Comparison of ENCODE assay signal across 25 mouse cellular contexts in genomic region chr11:8607123-8607522, GRCm38 (mm10). TPM values are rescaled to one million over a fixed set of nuclear protein-coding genes. Genes with fewer than 3 reads are reported as not detected.
DNase-seq lines count a peak whose midpoint lies in the region; ATAC-seq and TF ChIP-seq lines count a peak whose summit lies in the region.
"Had no signal": no experiment of that assay in that cellular context is flagged by ENCODE, and none has a peak within 500 bp of the region (broad histone marks: within the 10 kb centered on the region; RNA-seq: fewer than 3 reads in every experiment).

No protein-coding gene starts in this region.

- H3K36me3 ChIP-seq in intestine, postnatal 0 days (ENCODE audit: control insufficient read depth, insufficient read depth), result peaks cover 15% of the 10 kb centered on the region; the same call in 1 of the 2 replicates
- peaks cover 2% of the 10 kb centered on the region; the same call in 1 of the 2 replicates for H3K36me3 ChIP-seq in intestine, embryonic 16.5 days (ENCODE audit: control insufficient read depth, insufficient read depth, low read length)
- no peaks in the 10 kb centered on the region for H3K36me3 ChIP-seq in CH12.LX (replicated peaks in 1 of 2; ENCODE audit: control insufficient read depth in 1 of 2, insufficient read depth in 1 of 2, low read length in 1 of 2)
- no peaks in the 10 kb centered on the region for H3K36me3 ChIP-seq in splenic B cell, adult 2 months (ENCODE audit: control insufficient read depth, insufficient read depth, low read length, poor library complexity, severe bottlenecking)
- H3K36me3 ChIP-seq: G1E had no signal

- no peaks in the 10 kb centered on the region for H3K79me2 ChIP-seq in CH12.LX (replicated peaks; ENCODE audit: control insufficient read depth, extremely low read depth, insufficient read depth, poor library complexity, severe bottlenecking)

- H3K4me3 ChIP-seq in intestine, postnatal 0 days (ENCODE audit: low read depth, low read length), result no peak overlapping the region
- H3K4me3 ChIP-seq in intestine, embryonic 16.5 days (ENCODE audit: low read length), result no peak overlapping the region
- H3K4me3 ChIP-seq in CH12.LX (replicated peaks in 1 of 3; ENCODE audit: low read depth in 2 of 3, low read length in 2 of 3, poor library complexity in 1 of 3), result no peak overlapping the region

- TF ChIP-seq RAD21 in CH12.LX (IDR thresholded peaks at IDR 0.05; ENCODE audit: low read depth, low read length), result no peak

- H3K4me2 ChIP-seq in intestine, postnatal 0 days (replicated peaks; ENCODE audit: low read depth), result no peak overlapping the region
- no peak overlapping the region for H3K4me2 ChIP-seq in intestine, embryonic 16.5 days (ENCODE audit: low read depth, low read length)
- H3K4me2 ChIP-seq in CH12.LX (ENCODE audit: insufficient read depth, low read depth, poor library complexity, severe bottlenecking), result peak overlapping the region; percentile 8; the same call in 1 of the 2 replicates

- dilution Hi-C loops in CH12.LX (cut with MboI; ENCODE audit: extremely low pct_ligation_motif_present, extremely low pct_unique_long_range_greater_than_20kb, low sequenced_read_pairs), result no loop called here

- WGBS in intestine, postnatal 0 days, result 95% methylated on average over 1 of the region's 1 CpGs
- 100% methylated on average over 1 of the region's 1 CpGs for WGBS in intestine, embryonic 16.5 days

- TF ChIP-seq CTCF in intestine, postnatal 0 days (IDR thresholded peaks at IDR 0.05; ENCODE audit: low read depth), result no peak
- no peak for TF ChIP-seq CTCF in CH12.LX (conservative IDR thresholded peaks at IDR 0.05 in 1 of 2, IDR thresholded peaks at IDR 0.05 in 1 of 2; ENCODE audit: low read depth in 2 of 2, low read length in 2 of 2)

- ATAC-seq in intestine, postnatal 0 days, result 0 out of 2 replicates have a peak, but pooled peaks have one; percentile 44
- ATAC-seq in intestine, embryonic 16.5 days, result no peak
- ATAC-seq: activated CD4-positive, CD25-positive, alpha-beta regulatory T cell, adult 4 months; CD4-positive, CD25-positive, alpha-beta regulatory T cell, adult 4 months; Patski had no signal

- no peaks in the 10 kb centered on the region for H3K9me3 ChIP-seq in intestine, postnatal 0 days (ENCODE audit: control insufficient read depth)
- H3K9me3 ChIP-seq in intestine, embryonic 16.5 days (ENCODE audit: control insufficient read depth, low read length), result no peaks in the 10 kb centered on the region
- H3K9me3 ChIP-seq in CH12.LX (replicated peaks; ENCODE audit: low read length), result no peaks in the 10 kb centered on the region

- H3K9ac ChIP-seq in intestine, postnatal 0 days (ENCODE audit: low read depth, low read length), result no peak overlapping the region
- H3K9ac ChIP-seq in intestine, embryonic 16.5 days (ENCODE audit: low read depth, low read length), result no peak overlapping the region
- H3K9ac ChIP-seq in CH12.LX (ENCODE audit: insufficient read depth, low read depth), result no peak overlapping the region

- DNase-seq in A20 (ENCODE audit: low read depth, low spot score) (peak; percentile 39), CH12.LX (ENCODE audit: extremely low read depth) (no peak)
- DNase-seq in splenic B cell, adult 2 months (ENCODE audit: low read depth, low spot score), result peak; percentile 35
- DNase-seq in Muller cell, postnatal 12 days (ENCODE audit: inconsistent ontology term), result no peak
- DNase-seq in adrenal gland, postnatal 36 days, result no peak
- DNase-seq in frontal cortex, adult 2 months (ENCODE audit: extremely low spot score in 1 of 2, low spot score in 1 of 2), result no peak
- DNase-seq: adrenal gland, adult 2 months; adrenal gland, adult 8-10 months; adrenal gland, postnatal 10 days; adrenal gland, postnatal 14 days; adrenal gland, postnatal 25 days; B cell, adult 2 months; cerebellum, adult 11 months; cerebellum, adult 11-12 months; cerebellum, adult 18-20 months; cerebellum, adult 2 months; cerebellum, adult 8-10 months; cerebellum, adult 9-10 months had no signal

- no peak for TF ChIP-seq POLR2A in CH12.LX (IDR thresholded peaks at IDR 0.05; ENCODE audit: low read depth, low read length)

- H3K27me3 ChIP-seq in intestine, postnatal 0 days (replicated peaks; ENCODE audit: control insufficient read depth, insufficient read depth, low read length), result no peaks in the 10 kb centered on the region
- no peaks in the 10 kb centered on the region for H3K27me3 ChIP-seq in intestine, embryonic 16.5 days (replicated peaks; ENCODE audit: control insufficient read depth, insufficient read depth, low read length)
- no peaks in the 10 kb centered on the region for H3K27me3 ChIP-seq in CH12.LX (replicated peaks)
- H3K27me3 ChIP-seq in splenic B cell, adult 2 months (ENCODE audit: control insufficient read depth, insufficient read depth, low read length, poor library complexity, severe bottlenecking), result no peaks in the 10 kb centered on the region
- H3K27me3 ChIP-seq: Patski had no signal

- no peak overlapping the region for H3K27ac ChIP-seq in intestine, postnatal 0 days (ENCODE audit: low read depth, low read length)
- H3K27ac ChIP-seq in intestine, embryonic 16.5 days (ENCODE audit: low read length), result no peak overlapping the region
- H3K27ac ChIP-seq in CH12.LX (ENCODE audit: insufficient read depth, low read depth), result no peak overlapping the region

- 0 out of 2 replicates have a peak, but pooled peaks have one; percentile 25 for TF ChIP-seq EP300 in CH12.LX (IDR thresholded peaks at IDR 0.05; ENCODE audit: low read length)

- H3K4me1 ChIP-seq in intestine, postnatal 0 days (replicated peaks; ENCODE audit: control insufficient read depth, insufficient read depth, low read length), result 0 out of 2 replicates have a peak, but pooled peaks cover 3% of the 10 kb centered on the region
- H3K4me1 ChIP-seq in intestine, embryonic 16.5 days (ENCODE audit: control insufficient read depth, insufficient read depth, low read length), result peaks cover 13% of the 10 kb centered on the region
- H3K4me1 ChIP-seq in CH12.LX (ENCODE audit: control insufficient read depth in 1 of 2, insufficient read depth in 2 of 2), result peaks cover 5 to 22% of the 10 kb centered on the region in 2 experiments

- in situ Hi-C loops in CH12.LX (cut with MboI; ENCODE audit: low pct_ligation_motif_present, low pct_unique_long_range_greater_than_20kb, low sequenced_read_pairs), result no loop called here

TF ChIP-seq in CH12.LX, 34 proteins besides CTCF, POLR2A, EP300 and RAD21:
- peak; percentile 34; the same call in 1 of the 2 replicates for TF ChIP-seq ZNF384 (IDR thresholded peaks at IDR 0.05; ENCODE audit: low read depth, low read length)
- peak; percentile 70 for TF ChIP-seq CHD2 (IDR thresholded peaks at IDR 0.05; ENCODE audit: low read length)
- TF ChIP-seq SMC3 (IDR thresholded peaks at IDR 0.05; ENCODE audit: low read depth, low read length), result no peak
- TF ChIP-seq UBTF (IDR thresholded peaks at IDR 0.05; ENCODE audit: low read depth, low read length), result no peak
- peak; percentile 82 for TF ChIP-seq MYC (IDR thresholded peaks at IDR 0.05; ENCODE audit: low read depth, low read length)
- TF ChIP-seq MAX (IDR thresholded peaks at IDR 0.05; ENCODE audit: low read length), result no peak
- no peak for TF ChIP-seq TCF12 (IDR thresholded peaks at IDR 0.05; ENCODE audit: low read depth, low read length)
- TF ChIP-seq IRF4 (IDR thresholded peaks at IDR 0.05; ENCODE audit: low read depth, low read length), result peak; percentile 76

RNA-seq across cellular contexts. Expression of gene Tns3, which starts 57.2 kb away (rescaled TPM):
- 10.5 and 11.4 TPM in 2 replicates for polyA plus RNA-seq in intestine, postnatal 0 days (2015; fragmentation: Nextera tagmentation; extraction: Ambion mirVana)
- polyA plus RNA-seq in intestine, embryonic 16.5 days (2015; fragmentation: Nextera tagmentation; extraction: Ambion mirVana), result 18.7 and 21.0 TPM in 2 replicates
- total RNA-seq in CH12.LX (2012; rRNA removed) (1.3 and 1.8 TPM in 2 replicates), CH12.LX (2014; rRNA removed) (0.03 TPM in 2 replicates)
- 0.31 and 0.33 TPM in 2 replicates for polyA plus RNA-seq in CH12.LX (2012; ENCODE audit: insufficient read length, low read depth)
- total RNA-seq in adrenal gland, postnatal 36 days (2021), result 10 to 100 TPM; 46.9 to 60.6 TPM
- polyA plus RNA-seq in frontal cortex, adult 2 months (2012; rRNA removed), result 25.7 and 27.8 TPM in 2 replicates
- total RNA-seq: MEL had no signal
- polyA plus RNA-seq: G1E had no signal

Comparison
In these comparisons a context has a peak if more than half of its experiments do, and no peak if none do; other contexts are left out.
1. DNase-seq: peak in A20 (single experiment) and splenic B cell, adult 2 months (single experiment); none in CH12.LX (single experiment), Muller cell, postnatal 12 days (single experiment), adrenal gland, postnatal 36 days (0 of 2) and frontal cortex, adult 2 months (0 of 2).